Mouse (Mus musculus): ENCODE data around the gene Ryk. TPM values are rescaled to one million over a fixed set of nuclear protein-coding genes. Genes with fewer than 3 reads are reported as not detected.
A peak's percentile ranks its signal among the peaks of the same experiment; 100 is the strongest.

Gene Ryk
- polyA plus RNA-seq, 1 experiment from 2014 or later = 24.1 TPM

- ATAC-seq (replicated peaks; ENCODE audit: low FRiP score, low read depth) = no peak
- H3K4me2 ChIP-seq (ENCODE audit: low read length) = no peak overlapping the region
Measured at GRCm38 (mm10) chr9:102806056-102806573, 28.6 kb upstream of the Ryk start.

DNA sequence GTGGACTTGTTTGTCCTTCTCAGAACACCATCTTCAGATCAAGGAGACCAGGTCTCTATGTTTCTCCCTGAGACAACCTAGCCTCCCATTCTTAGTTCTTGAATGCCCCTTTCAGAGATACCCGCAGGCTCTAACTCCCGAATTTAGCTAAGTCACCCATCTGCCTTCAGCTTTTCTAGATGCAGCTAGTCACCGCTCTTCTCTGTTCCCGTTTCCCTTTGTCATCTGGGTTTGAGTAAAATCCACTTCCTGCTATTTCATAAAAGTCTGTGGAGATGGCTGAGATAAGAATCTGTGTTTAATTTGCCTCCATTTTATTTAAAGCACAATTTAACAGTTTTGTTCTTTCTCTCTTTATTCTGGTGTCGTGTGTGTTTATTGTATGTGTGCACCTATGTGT is 23.5 kb upstream of the Ryk start:
- no peak for TF ChIP-seq CTCF (IDR thresholded peaks at IDR 0.05; ENCODE audit: low read depth)
- no peak for DNase-seq (ENCODE audit: low spot score)
- H3K4me3 ChIP-seq (replicated peaks; ENCODE audit: low read depth, low read length) = no peak overlapping the region
- no peaks in the 10 kb centered on the region for H3K36me3 ChIP-seq (ENCODE audit: insufficient read depth, low read length)
- no peak overlapping the region for H3K9ac ChIP-seq (ENCODE audit: low read depth, low read length)
- no peaks in the 10 kb centered on the region for H3K27me3 ChIP-seq (ENCODE audit: insufficient read depth, low read length)
- H3K4me1 ChIP-seq (replicated peaks; ENCODE audit: insufficient read depth, low read length) = no peaks in the 10 kb centered on the region
- no peak for ATAC-seq (replicated peaks; ENCODE audit: low FRiP score, low read depth)
- H3K27ac ChIP-seq = no peak overlapping the region
- no peak overlapping the region for H3K4me2 ChIP-seq (ENCODE audit: low read length)
- H3K9me3 ChIP-seq (replicated peaks; ENCODE audit: low read length) = no peaks in the 10 kb centered on the region
- 77% methylated on average over 5 of the region's 5 CpGs for WGBS

More at GRCm38 (mm10) chr9:102806056-102806573, 28.6 kb upstream of the Ryk start:
- Histone ChIP-seq H3K36me3 (ENCODE audit: insufficient read depth, low read length) (no peaks in the 10 kb centered on the region), H3K4me3 (replicated peaks; ENCODE audit: low read depth, low read length) (no peak overlapping the region), H3K27me3 (ENCODE audit: insufficient read depth, low read length) (no peaks in the 10 kb centered on the region), H3K9me3 (replicated peaks; ENCODE audit: low read length) (no peaks in the 10 kb centered on the region), H3K9ac (ENCODE audit: low read depth, low read length) (no peak overlapping the region), H3K27ac (no peak overlapping the region), H3K4me1 (replicated peaks; ENCODE audit: insufficient read depth, low read length) (no peaks in the 10 kb centered on the region)
- TF ChIP-seq CTCF (IDR thresholded peaks at IDR 0.05; ENCODE audit: low read depth) = no peak
- WGBS = 65% methylated on average over 10 of the region's 10 CpGs
- DNase-seq (ENCODE audit: low spot score) = peak; percentile 23

DNA sequence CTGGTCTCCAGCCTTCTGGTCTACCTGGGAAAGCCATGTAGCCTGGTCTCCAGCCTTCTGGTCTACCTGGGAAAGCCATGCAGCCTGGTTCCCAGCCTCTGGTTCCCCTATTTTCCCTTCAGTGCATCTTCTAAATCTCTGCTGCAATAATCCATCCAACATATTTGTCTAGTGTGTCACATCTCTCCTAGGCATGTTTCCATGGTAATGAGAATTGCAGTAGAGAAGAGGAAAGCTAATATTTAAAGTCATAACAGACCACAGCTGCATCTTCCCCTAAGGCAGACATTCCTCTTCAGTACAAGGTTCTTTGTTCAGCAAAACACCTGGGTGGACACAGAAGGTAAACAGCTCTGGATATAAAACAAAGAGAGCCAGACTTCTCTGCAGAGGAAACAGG is 16.5 kb upstream of the Ryk start:
- Histone ChIP-seq H3K9ac (ENCODE audit: low read depth, low read length) (no peak overlapping the region), H3K4me1 (replicated peaks; ENCODE audit: insufficient read depth, low read length) (no peaks in the 10 kb centered on the region), H3K27ac (no peak overlapping the region), H3K27me3 (ENCODE audit: insufficient read depth, low read length) (no peaks in the 10 kb centered on the region), H3K4me3 (replicated peaks; ENCODE audit: low read depth, low read length) (no peak overlapping the region), H3K4me2 (ENCODE audit: low read length) (no peak overlapping the region), H3K36me3 (ENCODE audit: insufficient read depth, low read length) (no peaks in the 10 kb centered on the region), H3K9me3 (replicated peaks; ENCODE audit: low read length) (no peaks in the 10 kb centered on the region)
- TF ChIP-seq CTCF (IDR thresholded peaks at IDR 0.05; ENCODE audit: low read depth) = no peak
- no peak for DNase-seq (ENCODE audit: low spot score)
- no peak for ATAC-seq (replicated peaks; ENCODE audit: low FRiP score, low read depth)

DNA sequence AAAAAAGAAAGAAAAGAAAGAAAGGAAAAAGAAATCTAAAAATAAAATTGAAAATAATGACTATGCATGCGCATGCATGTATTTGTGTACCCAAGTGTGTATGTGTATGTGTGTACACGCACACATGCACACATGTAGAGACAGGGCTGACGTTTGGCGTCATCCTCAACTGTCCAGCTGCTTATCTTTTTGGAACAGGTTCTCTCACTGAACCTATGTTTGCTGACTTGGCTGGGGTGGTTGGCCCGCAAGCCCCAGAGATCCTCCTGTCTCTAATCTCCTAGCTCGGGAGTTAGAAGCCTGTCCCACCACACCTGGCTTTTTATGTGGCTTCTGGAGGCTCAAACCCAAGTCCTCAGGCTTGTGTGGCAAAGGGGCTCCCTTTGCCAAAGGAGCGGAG is 6.1 kb upstream of the Ryk start:
- H3K9ac ChIP-seq (ENCODE audit: low read depth, low read length) = no peak overlapping the region
- no peak overlapping the region for H3K4me3 ChIP-seq (replicated peaks; ENCODE audit: low read depth, low read length)
- no peaks in the 10 kb centered on the region for H3K4me1 ChIP-seq (replicated peaks; ENCODE audit: insufficient read depth, low read length)
- H3K4me2 ChIP-seq (ENCODE audit: low read length) = no peak overlapping the region
- DNase-seq (ENCODE audit: low spot score) (no peak), ATAC-seq (replicated peaks; ENCODE audit: low FRiP score, low read depth) (no peak)
- TF ChIP-seq CTCF (IDR thresholded peaks at IDR 0.05; ENCODE audit: low read depth) = no peak
- no peaks in the 10 kb centered on the region for H3K27me3 ChIP-seq (ENCODE audit: insufficient read depth, low read length)
- no peak overlapping the region for H3K27ac ChIP-seq
- WGBS = 88% methylated on average over 7 of the region's 7 CpGs
- no peaks in the 10 kb centered on the region for H3K36me3 ChIP-seq (ENCODE audit: insufficient read depth, low read length)
- no peaks in the 10 kb centered on the region for H3K9me3 ChIP-seq (replicated peaks; ENCODE audit: low read length)

- no peak overlapping the region for H3K9ac ChIP-seq (ENCODE audit: low read depth, low read length)
- DNase-seq (ENCODE audit: low spot score) = no peak
- peaks cover 5% of the 10 kb centered on the region; the same call in 1 of the 2 replicates for H3K4me1 ChIP-seq (replicated peaks; ENCODE audit: insufficient read depth, low read length)
- no peaks in the 10 kb centered on the region for H3K36me3 ChIP-seq (ENCODE audit: insufficient read depth, low read length)
- ATAC-seq (replicated peaks; ENCODE audit: low FRiP score, low read depth) = no peak
- H3K27ac ChIP-seq = no peak overlapping the region
- H3K4me2 ChIP-seq (ENCODE audit: low read length) = no peak overlapping the region
- H3K9me3 ChIP-seq (replicated peaks; ENCODE audit: low read length) = no peaks in the 10 kb centered on the region
- no peaks in the 10 kb centered on the region for H3K27me3 ChIP-seq (ENCODE audit: insufficient read depth, low read length)
- H3K4me3 ChIP-seq (replicated peaks; ENCODE audit: low read depth, low read length) = no peak overlapping the region
- no peak for TF ChIP-seq CTCF (IDR thresholded peaks at IDR 0.05; ENCODE audit: low read depth)
- 95% methylated on average over 4 of the region's 4 CpGs for WGBS
Measured at GRCm38 (mm10) chr9:102831541-102831940, 3.2 kb upstream of the Ryk start.

GRCm38 (mm10) chr9:102834414-102834741 is 339 bp upstream of the Ryk start:
- Histone ChIP-seq H3K27ac (peak overlapping the region; percentile 88; the same call in 1 of the 2 replicates), H3K4me3 (replicated peaks; ENCODE audit: low read depth, low read length) (peak overlapping the region; percentile 91), H3K36me3 (ENCODE audit: insufficient read depth, low read length) (no peaks in the 10 kb centered on the region), H3K9ac (ENCODE audit: low read depth, low read length) (peak overlapping the region; percentile 97), H3K4me1 (replicated peaks; ENCODE audit: insufficient read depth, low read length) (peaks cover 13% of the 10 kb centered on the region; the same call in 1 of the 2 replicates), H3K9me3 (replicated peaks; ENCODE audit: low read length) (no peaks in the 10 kb centered on the region), H3K4me2 (ENCODE audit: low read length) (peak overlapping the region; percentile 90), H3K27me3 (ENCODE audit: insufficient read depth, low read length) (no peaks in the 10 kb centered on the region)
- no peak for TF ChIP-seq CTCF (IDR thresholded peaks at IDR 0.05; ENCODE audit: low read depth)
- ATAC-seq (replicated peaks; ENCODE audit: low FRiP score, low read depth) (0 out of 2 replicates have a peak, but pooled peaks have one; percentile 5), DNase-seq (ENCODE audit: low spot score) (no peak)
- WGBS = 13% methylated on average over 10 of the region's 10 CpGs

DNA sequence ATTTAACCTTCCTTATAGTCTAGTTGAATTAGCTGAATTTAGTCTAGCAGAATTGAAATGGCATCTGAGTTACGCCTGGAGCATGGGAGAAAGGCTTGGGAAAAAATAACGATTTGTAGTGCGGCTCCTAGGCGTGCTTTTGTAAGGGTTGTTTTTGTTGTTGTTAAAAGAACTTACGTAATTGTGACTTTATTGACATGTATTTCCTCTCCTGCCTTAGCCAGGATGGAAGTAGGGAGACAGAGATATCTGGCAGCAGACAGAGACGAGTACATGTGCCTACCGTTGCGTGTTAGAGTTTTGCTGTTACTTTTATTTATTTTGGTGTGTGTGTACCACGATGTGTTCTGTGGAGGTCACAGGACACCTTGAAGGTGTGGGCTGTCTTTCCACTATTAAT is 1.6 kb downstream of the Ryk start:
- no peak for TF ChIP-seq CTCF (IDR thresholded peaks at IDR 0.05; ENCODE audit: low read depth)
- no peaks in the 10 kb centered on the region for H3K36me3 ChIP-seq (ENCODE audit: insufficient read depth, low read length)
- H3K9ac ChIP-seq (ENCODE audit: low read depth, low read length) = 0 out of 2 replicates have a peak overlapping the region, but pooled peaks have one; percentile 5
- peak overlapping the region; percentile 90 for H3K4me2 ChIP-seq (ENCODE audit: low read length)
- peaks cover 29% of the 10 kb centered on the region for H3K4me1 ChIP-seq (replicated peaks; ENCODE audit: insufficient read depth, low read length)
- H3K27me3 ChIP-seq (ENCODE audit: insufficient read depth, low read length) = no peaks in the 10 kb centered on the region
- peak overlapping the region; percentile 91; the same call in 1 of the 2 replicates for H3K4me3 ChIP-seq (replicated peaks; ENCODE audit: low read depth, low read length)
- ATAC-seq (replicated peaks; ENCODE audit: low FRiP score, low read depth) (no peak), DNase-seq (ENCODE audit: low spot score) (no peak)
- H3K9me3 ChIP-seq (replicated peaks; ENCODE audit: low read length) = no peaks in the 10 kb centered on the region
- WGBS = 28% methylated on average over 9 of the region's 9 CpGs
- H3K27ac ChIP-seq = no peak overlapping the region

Measured in kidney, postnatal 0 days (tissue).